Mouse (Mus musculus) layer of hippocampus, adult 9-10 months (tissue): ENCODE measurements around the gene Col23a1.

Experiments
- DNase-seq: peaks from one replicate; pipeline ENCODE4 v3.0.0; 2022; ENCODE audit warnings: low spot score

Col23a1 gene

DNA sequence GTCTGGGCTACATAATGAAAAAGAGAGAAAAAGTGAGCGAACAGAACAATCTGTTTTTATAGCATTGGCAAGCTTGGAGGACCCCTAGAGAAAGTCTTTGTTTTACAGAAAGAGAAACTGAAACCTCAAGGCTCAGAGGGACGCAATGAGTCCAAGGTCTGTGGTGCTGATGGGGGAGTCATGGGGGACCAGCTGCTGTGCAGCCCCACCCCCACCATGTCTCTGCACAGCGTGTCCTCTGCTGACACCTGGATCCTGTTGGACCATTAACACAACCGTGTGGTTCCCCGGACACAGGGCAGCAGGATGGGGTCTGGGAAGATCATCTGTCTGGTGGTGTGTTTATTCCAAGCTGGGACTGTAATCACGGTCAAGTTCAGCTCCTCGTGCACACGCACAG is 142.2 kb downstream of the Col23a1 start:
- no peak for DNase-seq

DNA sequence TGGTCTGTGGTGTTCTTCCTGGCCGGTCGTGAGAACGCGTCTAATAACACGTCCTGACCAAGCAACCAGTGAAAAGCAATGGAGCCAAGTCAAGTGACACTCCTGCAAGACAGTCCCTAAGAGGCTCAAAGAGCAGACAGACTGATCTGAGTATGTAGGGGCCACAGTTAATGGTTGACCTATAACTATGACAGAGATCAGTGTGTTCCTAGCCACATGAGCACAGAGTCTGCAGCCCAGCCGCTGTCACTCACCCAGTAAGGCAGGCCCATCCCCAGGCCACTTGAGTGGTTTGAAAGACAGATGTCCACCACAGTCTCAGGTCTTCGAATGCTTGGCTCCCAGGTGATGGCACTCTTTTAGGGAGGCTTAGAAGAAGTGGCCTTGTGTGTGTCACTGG is 152.3 kb downstream of the Col23a1 start:
- DNase-seq: no peak

DNA sequence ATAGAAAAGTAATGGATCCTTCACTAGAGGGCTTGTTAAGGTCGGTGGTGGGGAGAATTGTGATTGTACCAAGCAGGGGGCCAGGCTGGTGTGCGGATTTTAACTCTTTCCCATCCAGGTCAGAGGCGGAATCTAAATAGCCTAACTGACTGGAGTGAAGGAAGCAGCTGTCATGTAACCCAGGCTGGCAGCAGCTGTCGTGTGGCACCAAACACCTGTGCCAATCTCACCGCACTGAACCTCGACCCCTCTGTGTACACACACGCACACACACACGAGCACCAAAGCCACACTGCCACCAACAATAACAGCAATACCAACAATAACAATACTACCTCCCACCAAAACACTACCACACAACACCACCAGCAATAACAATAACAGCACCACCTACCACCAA is 152.9 kb downstream of the Col23a1 start:
- no peak for DNase-seq

DNA sequence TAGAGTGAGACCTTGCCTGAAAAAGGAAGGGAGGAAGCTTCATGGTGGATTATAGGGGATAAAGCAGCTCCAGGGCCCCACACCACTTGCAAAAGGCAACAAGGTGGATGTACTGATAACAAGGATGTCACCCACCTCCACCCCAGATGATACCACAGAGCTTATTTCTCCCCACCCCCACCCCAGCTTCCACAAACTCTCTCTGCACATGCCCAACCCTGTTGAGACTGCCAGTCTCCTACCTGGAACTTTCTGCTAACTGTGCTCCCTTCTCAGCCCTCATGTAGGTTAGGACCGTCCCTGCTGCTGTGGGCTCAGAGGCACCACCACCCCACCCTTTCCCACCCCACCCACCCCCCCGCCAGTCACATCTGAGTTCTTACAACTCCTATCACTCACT is 154.1 kb downstream of the Col23a1 start:
- DNase-seq: no peak

DNA sequence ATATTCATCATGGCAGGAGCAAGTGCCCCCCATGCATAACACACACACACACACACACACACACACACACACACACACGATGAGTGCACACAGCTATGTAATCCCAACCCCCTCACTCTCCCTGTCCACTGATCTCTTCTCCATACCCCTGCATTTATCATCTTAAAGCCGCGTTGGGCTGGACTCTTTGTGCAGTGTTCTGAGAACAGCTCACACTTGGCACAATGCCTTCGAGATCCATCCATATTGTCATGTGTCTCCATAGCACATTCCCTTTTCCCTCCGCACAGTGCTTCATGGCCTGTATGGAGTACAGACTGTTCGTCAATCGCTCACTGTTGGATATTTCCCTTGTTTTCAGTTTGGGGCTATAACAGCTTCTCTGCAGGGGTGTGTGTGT is 154.9 kb downstream of the Col23a1 start:
- DNase-seq: no peak

DNA sequence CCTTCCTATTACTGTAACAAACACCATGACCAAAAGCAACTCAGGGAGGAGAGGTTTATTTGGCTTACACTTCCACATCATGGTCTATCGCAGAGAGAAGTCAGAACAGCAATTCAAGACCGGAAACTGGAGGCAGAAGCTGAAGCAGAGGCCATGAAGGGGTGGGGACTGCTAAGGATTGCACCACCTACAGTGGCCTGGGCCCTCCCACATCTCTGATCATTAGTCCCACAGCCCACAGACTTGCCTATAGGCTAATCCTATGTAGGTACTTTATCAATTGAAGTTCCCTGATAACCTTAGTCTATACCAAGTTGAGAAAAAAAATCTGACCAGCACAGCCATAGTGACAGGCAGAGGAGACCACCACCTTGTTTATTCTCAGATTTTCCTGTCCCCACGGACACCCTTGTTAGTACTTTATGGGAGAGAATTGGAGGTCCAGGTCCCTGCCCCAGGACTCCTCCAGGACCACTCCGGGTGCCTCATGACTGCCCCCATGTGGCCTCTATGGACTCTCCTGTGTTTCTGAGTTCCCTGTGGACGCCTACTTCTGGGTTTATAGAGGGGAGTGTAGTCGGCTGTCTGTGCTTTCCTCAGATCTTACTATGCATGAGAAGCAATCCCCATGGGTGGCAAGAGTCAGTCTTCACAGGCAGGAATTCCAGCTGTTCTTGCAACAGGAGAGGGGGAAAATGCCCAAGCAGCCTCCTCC is 157.1 kb downstream of the Col23a1 start:
- DNase-seq: no peak

DNA sequence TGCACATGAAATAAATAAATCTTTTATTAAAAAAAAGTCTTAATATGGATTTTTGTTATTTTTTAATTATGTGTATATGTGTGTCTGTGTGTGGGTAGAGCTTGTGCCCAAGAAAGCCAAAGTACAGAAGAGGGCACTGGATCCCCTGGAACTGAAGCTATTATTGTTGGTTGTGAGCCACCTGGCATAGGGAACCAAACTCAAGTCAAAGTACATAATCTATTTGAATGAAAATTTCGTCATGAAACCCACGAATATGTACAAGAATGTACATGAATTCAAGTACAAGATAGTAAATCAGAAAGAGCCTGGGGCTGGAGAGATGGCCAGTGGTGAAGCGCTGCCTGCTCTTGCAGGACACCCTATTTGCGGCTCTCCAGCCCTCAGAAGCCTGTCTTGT is 158.5 kb downstream of the Col23a1 start:
- no peak for DNase-seq

DNA sequence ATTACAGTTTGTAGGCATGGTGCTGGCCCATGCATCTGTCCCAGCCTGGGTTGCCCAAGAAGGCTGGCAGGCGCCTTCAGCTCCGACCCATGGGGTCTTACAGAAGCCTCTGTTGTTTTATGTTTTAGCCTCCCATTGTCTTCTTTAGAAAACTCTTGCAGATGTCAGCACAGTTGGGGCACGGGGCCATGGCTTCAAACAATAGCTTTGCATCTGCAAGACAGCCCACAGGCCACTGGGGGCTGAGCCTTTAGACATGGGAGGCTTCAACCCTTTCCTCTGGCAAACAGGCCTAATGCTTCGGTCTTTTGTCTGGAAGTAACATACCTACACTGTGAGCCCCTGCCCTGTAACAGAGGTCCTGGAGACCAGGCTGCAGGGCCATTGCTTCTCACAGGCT is 159.0 kb downstream of the Col23a1 start:
- DNase-seq: no peak

DNA sequence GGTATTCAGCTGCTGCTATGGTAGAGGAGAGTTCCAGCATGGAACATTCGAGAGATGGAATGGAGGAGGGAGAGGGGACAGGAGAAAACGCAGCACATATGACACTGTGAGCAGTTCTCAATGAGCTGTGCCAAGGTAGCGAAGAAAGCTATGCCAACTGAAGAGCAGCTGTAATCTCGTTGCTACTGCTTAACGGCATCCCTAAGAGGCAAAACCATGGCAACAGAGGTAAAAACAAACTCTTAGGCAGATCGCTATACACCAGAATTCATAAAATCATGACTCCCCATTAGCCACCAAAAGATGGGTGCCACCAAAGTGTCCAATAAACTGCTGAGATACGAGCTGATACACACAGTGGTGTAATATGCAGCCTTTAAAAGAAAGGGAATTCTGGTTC is 160.2 kb downstream of the Col23a1 start:
- peak; percentile 24 for DNase-seq

DNA sequence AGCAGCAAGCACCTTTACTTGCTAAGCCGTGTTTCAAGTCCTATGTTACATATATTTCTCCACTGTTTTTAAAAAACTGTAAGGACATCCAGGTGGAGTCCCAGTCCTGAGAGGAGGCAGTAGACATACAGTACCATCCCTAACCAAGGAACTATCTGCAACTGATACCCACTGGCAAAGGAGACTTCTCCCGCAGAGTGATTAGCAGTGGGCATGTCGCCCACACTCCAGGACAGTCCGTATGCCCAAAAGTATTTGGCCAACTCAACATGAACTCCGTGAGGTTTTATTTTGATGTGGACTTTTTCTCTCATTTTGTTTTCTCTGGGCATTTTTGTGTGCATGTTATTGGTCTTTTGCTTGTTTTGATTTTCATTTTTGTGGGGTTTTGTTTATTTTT is 161.6 kb downstream of the Col23a1 start:
- no peak for DNase-seq

DNA sequence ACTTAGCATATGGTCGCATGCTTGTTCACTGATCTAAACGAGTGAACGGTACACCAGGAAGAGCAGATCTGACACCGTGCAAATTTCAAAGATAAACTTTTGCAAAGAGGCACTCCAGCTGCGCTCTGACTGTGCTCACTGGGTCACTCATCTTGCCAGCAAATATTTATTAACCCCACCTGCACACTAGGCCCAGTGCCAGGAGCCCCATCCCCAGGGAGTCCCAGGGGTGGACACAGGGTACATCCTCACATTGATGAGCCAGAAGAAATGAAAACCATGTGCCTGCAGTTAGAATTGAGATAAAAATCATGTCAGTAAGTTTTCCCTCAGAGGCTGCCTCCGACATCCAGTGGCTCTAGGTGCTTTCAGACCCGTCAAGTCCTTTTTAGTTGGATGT is 162.2 kb downstream of the Col23a1 start:
- DNase-seq: no peak

DNA sequence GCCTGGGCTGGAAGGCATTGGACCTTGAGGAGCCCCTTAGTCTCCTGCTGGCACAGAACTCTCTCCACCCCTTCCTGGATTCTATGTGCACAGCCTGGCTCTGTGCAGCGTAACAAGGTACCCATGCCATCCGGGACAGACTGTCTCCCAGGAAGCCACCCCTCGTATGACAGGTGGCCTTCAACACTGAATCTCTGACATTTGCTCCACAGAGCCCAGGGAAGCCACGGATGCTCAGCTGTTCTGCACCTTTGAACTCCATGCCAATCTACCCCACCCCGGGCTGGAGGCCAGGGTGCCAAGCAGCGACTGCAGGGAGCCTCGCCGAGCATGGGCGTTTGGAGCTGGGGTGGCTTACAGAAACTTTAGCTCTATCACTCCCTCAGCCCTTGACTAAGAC is 164.0 kb downstream of the Col23a1 start:
- no peak for DNase-seq

DNA sequence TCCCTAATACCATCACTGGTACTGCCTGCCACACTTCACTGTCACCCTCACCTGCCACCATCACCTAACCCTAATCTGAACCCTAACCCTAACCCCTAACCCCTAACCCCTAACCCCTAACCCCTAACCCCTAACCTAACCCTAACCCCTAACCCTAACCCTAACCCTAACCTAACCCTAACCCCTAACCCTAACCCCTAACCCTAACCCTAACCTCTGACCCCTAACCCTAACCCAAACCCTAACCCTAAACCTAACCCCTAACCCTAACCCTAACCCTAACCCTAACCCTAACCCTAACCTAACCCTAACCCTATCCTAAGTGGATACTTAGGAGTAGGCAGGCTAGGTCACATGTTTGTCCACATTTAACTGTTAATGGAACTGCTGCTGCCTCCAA is 165.8 kb downstream of the Col23a1 start:
- no peak for DNase-seq

DNA sequence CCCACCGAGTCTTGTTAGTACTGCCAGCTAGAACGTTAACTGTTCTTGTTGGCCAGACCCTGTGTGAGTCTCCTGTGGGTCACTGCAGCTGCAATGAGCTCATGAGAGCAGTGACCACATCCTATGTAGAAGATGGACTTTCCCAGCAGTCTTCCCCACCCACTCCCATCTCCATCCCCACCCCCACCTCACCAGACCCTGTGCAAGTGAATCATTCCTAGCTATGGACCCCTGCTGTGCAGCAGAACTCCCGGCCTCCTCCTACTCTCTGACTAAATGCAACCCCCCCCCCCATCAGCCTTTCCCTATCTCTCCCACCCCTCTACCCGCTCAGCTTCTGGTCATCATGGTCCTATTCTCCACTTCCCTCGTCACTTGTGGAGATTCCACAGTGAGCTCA is 167.9 kb downstream of the Col23a1 start:
- DNase-seq: no peak

DNA sequence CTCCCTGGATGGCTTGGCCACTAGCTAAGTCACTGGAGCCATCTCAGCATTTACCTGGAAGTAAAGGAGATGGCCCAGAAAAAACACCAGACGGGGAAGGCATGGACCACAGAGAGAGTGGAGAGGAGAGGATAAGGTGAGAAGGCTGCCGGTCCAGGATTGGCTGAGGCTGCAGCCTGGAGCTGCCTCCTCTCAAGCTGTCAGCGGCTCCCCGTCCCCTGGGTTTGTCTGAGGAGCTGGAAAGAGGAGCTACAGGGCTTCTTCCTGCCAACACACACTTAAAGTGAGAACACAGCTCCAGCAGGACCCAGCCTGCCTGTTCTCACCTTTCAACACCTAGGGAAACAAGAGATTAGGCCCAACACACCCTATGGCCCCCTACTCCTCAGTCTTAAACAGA is 168.9 kb downstream of the Col23a1 start:
- no peak for DNase-seq

DNA sequence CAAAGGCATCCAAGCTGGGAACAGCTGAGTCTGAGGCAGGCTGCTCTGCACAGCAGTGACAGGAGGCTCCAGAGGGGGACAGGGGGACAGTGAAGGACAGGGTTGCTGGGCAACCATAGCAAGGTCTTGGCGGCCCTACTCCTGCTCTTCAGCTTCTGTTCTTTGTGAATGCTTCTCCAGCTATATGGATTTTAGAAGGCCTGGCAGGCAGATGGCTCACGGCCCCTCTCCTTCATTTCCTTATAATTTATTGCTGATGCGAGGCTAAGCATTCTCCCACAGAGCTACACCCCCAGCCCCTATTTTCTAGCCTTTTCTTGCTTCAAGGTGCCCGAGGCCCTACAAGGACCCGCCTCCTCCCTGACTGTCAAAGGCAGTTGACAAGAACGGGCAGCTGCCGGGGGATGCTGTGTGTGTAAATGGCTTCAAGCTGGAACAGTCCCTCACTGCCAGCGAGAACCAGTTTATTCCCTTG is 169.9 kb downstream of the Col23a1 start:
- no peak for DNase-seq

DNA sequence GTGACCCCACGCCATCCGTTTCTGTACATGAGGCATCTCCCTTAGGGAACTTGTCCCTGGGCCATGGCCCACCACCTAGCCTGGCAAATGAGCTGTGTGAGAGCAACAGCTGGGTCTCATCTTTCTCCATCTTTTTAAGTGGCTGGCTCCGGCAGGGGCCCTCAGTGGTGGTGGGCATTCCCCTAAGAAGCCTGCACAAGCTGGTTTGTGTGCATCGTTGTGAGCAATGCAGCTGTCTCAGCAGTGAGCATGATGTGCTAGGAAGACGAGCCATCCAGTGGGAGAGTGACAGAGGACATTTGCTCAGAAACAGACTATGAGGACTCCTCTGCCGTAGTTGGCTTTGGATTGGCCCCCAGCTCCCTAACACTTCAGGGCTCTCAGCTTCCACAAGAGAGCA is 179.0 kb downstream of the Col23a1 start:
- DNase-seq: no peak

DNA sequence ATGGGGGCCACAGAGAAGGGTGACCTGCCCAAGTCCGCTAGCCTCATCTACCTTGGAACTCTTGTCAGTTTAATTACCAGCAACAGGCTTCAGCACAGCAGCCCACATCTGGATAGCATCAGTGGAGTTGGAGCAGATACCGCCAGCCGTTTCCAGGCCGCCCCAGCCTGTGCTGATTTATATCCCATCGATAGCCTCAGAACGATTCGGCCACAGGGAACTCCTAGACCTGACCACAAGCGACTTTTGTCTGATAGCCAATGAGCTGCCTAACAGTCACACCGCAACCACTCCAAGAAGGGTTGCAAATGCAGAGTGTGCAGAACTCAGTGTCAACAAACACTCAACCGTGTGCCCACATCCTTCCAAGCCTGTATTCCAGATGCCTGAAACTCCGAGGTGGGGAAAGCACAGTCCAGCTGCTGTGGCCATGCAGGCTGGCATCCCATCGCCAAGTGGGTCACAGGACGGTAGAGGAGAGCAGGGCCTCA is 179.7 kb downstream of the Col23a1 start:
- no peak for DNase-seq

DNA sequence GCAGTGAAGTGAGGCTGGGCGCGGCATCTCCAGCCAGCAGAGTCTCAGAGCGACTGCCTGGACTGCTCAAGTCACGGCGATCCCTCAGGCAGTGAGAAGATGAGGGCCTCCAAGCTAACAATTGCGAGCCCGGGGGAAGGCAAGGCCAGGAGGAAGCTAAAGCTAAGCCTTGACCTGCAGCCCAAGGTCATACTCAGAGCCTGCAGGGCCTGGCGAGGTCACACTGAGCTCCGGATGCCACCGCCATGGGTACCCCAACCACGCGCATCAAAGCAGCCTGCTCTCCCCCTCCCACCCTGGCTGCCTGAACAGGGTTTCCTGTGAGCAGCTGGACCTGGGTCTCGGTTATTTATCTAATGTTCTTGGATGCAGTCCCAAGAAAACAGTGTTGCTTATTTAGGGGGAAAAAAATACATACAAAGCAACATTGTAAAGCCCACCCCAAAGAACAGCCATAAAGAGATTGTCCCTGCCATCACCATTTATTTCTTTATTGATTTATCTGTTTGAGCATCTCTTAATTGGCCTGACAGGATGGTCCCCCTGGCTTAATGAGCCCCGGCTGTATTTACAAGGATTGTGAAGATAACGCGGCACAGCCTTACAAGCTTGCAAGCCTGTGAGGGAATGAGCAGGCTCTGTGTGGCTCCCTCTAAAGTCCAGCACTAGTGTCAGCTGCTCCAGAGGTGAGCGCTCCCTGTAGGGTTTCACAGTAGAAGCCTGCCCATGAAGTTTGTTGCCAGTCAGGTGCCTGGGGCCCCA is 180.8 kb downstream of the Col23a1 start:
- DNase-seq: no peak

DNA sequence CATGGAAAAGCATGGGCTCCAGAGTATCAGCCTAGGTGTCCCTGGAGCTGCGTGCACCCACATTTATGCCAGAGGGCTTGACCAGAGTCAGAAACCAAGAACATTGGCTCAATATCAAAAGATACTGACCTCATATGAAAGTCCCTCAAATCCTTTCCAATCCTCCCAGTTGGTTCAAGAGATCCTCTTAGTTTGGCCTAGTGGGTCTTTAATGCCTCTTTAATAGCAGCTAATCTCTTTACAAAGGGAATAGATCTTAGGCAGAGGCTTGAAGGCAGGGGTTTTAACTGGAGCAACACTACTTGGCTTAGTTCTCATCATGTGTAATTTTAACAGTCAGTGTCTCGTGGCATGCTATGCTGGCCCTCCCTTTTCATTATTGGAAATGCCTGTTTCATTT is 184.0 kb downstream of the Col23a1 start:
- no peak for DNase-seq

DNA sequence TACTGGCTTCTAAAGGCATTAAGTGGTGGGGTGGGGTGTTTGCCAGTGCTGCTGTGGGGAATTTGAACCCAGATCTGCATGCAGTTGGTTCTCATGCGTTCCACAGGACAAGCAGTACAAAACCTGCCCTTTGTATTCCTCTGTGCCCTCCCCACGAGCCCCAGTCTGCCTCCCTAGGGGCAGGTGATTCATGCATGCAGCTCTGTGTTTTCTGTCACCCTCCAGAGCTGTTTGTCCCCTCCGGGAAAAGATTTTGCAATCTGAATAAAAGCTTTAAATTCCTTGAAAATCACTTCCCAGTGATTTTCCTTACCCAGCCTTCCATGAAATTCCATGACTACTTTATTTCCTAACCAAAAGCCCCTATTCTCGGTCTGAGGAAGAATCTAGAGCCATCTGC is 186.8 kb downstream of the Col23a1 start:
- no peak for DNase-seq

DNA sequence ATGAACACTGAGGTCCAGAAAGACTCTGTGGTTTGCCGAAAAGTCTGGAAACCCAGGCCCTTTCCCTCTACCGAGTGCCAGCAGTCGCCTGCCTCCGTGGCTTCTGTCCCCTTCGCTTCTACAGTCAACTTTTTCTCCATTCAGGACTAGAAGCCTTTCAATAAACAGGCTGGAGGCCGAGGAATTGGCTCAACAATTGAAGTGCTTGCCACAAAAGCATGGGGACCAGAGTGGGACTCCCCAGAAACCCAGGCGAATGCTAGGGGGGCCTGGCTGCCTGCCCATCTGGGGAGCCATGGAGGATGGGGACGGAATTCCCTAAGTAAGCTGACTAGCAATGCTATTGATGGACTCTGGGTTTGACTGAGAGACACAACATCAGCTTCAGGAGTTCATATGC is 187.9 kb downstream of the Col23a1 start:
- no peak for DNase-seq

DNA sequence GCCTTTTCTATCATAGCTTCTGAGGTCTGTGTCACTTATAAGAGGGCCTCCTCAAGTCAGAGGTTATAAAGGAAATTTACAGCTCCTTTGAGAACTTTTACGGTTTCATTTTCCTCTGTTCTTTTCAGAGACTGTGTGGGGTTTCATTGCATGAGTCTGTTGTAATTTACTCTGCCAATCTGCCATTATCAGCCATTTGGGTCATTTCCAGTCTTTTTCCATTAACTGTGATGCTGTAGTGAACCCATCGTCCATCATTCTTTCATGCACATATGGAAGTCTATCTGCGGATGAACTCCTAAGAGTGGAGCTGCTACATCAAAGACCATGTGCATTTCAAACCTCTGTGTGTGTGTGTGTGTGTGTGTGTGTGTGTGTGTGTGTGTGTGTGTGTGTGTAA is 192.5 kb downstream of the Col23a1 start:
- DNase-seq: no peak

DNA sequence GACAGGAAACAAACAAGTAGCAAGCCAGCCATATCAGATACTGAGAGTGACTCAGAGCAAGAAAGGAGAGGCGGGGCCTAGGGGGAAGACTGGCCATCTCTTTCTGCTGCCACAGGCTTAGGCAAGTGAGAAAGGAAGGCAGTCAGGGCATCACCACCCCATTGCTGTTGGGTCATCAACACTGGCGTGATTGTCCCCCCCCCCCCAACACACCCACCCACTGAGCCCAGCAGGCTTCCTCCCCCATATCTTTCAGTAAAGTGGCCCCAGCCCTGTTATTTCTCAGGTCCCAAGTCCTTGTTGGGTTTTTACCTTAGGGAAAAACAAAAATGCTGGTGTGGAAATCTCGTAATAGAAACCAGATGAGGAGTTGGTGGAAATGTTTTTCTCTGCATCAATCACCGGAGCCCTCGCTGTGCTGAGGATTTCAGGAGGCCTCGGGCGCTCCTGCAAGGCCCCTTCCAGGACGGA is 195.4 kb downstream of the Col23a1 start:
- no peak for DNase-seq
